Mouse (Mus musculus): ENCODE results near the gene Ngly1. TPM values are rescaled to one million over a fixed set of nuclear protein-coding genes. Genes with fewer than 3 reads are reported as not detected.

Gene Ngly1
- 11.0 and 17.1 TPM in 2 replicates for polyA plus RNA-seq (2012; rRNA removed)

GRCm38 (mm10) chr14:16249171-16249874 is at the start of gene Ngly1, which contains the start of gene Oxsm:
Ngly1 (plus strand) TSS chr14:16249280.
Oxsm (minus strand) TSS chr14:16249808.

Other genes starting within 250 kb of the Ngly1 start
- 3.1 and 4.1 TPM in 2 replicates for gene Oxsm, start 528 bp downstream of the Ngly1 start, polyA plus RNA-seq (2012; rRNA removed)
- gene Top2b, start 115.9 kb downstream of the Ngly1 start, polyA plus RNA-seq (2012; rRNA removed) = 124 and 129 TPM in 2 replicates